Mouse (Mus musculus) testis, postnatal 14 days (tissue): ENCODE measurements around the gene Zfp346.

Experiments used
- DNase-seq: peaks from one replicate; pipeline ENCODE4 v3.0.0; 2021; ENCODE audit warnings: low spot score

Zfp346 gene

GRCm38 (mm10) chr13:55152621-55153415 lies 47.7 kb downstream of the Zfp346 start, which contains the start of gene Fgfr4:
Gene Fgfr4 (plus strand): TSS chr13:55152640.
- DNase-seq = peak; percentile 59

- DNase-seq = no peak
These were observed 48.8 kb downstream of the Zfp346 start for GRCm38 (mm10) chr13:55153951-55154350.

GRCm38 (mm10) chr13:55162365-55162764 lies 57.3 kb downstream of the Zfp346 start:
- no peak for DNase-seq

- DNase-seq = no peak
These were observed 58.4 kb downstream of the Zfp346 start for GRCm38 (mm10) chr13:55163553-55163952.

GRCm38 (mm10) chr13:55165831-55166339 lies 60.8 kb downstream of the Zfp346 start:
- DNase-seq = no peak

GRCm38 (mm10) chr13:55166806-55167725 lies 62.0 kb downstream of the Zfp346 start:
- DNase-seq = no peak

GRCm38 (mm10) chr13:55167798-55168197 lies 62.7 kb downstream of the Zfp346 start:
- DNase-seq = no peak

GRCm38 (mm10) chr13:55168255-55168654 lies 63.1 kb downstream of the Zfp346 start:
- DNase-seq = no peak

- peak; percentile 57 for DNase-seq
These were observed 63.9 kb downstream of the Zfp346 start for GRCm38 (mm10) chr13:55168958-55169369.

GRCm38 (mm10) chr13:55171517-55172335 lies 66.6 kb downstream of the Zfp346 start:
- peak; percentile 42 for DNase-seq

GRCm38 (mm10) chr13:55172336-55172770 lies 67.2 kb downstream of the Zfp346 start:
- no peak for DNase-seq

GRCm38 (mm10) chr13:55174347-55174746 lies 69.2 kb downstream of the Zfp346 start:
- DNase-seq = no peak

GRCm38 (mm10) chr13:55176265-55176664 lies 71.2 kb downstream of the Zfp346 start:
- DNase-seq = no peak

GRCm38 (mm10) chr13:55177903-55178496 lies 72.9 kb downstream of the Zfp346 start:
- DNase-seq = no peak

GRCm38 (mm10) chr13:55178556-55178955 lies 73.4 kb downstream of the Zfp346 start:
- DNase-seq = no peak

GRCm38 (mm10) chr13:55179591-55179990 lies 74.5 kb downstream of the Zfp346 start:
- no peak for DNase-seq

GRCm38 (mm10) chr13:55181786-55182172 lies 76.7 kb downstream of the Zfp346 start:
- DNase-seq = no peak

GRCm38 (mm10) chr13:55182173-55182894 lies 77.2 kb downstream of the Zfp346 start:
- DNase-seq = peak; percentile 63

- DNase-seq = no peak
These were observed 78.3 kb downstream of the Zfp346 start for GRCm38 (mm10) chr13:55183382-55183781.
